Mouse (Mus musculus) heart, postnatal 4 days (tissue): ENCODE measurements around the gene Uqcrfs1. TPM values are rescaled to one million over a fixed set of nuclear protein-coding genes. Genes with fewer than 3 reads are reported as not detected.

Experiments used
- total RNA-seq, 2 experiments: library from RNA; stranded (reverse); gene quantifications; 2 replicates each; pipeline ENCODE4 v1.2.3; 2021

The Uqcrfs1 gene
- total RNA-seq, 2 experiments from 2014 or later: 718 to 749 TPM

Other genes with a start within 250 kb of the Uqcrfs1 start
- 10 to 100 TPM; 31.9 to 37.2 TPM for gene Agtr1a, start 208.9 kb downstream of the Uqcrfs1 start, total RNA-seq
- gene Dusp22, start 114.6 kb upstream of the Uqcrfs1 start, total RNA-seq: 10 to 100 TPM; 16.4 to 17.4 TPM
- under 1 TPM; 0.16 to 0.26 TPM for gene Irf4, start 203.9 kb upstream of the Uqcrfs1 start, total RNA-seq